In the genomic region with DNA sequence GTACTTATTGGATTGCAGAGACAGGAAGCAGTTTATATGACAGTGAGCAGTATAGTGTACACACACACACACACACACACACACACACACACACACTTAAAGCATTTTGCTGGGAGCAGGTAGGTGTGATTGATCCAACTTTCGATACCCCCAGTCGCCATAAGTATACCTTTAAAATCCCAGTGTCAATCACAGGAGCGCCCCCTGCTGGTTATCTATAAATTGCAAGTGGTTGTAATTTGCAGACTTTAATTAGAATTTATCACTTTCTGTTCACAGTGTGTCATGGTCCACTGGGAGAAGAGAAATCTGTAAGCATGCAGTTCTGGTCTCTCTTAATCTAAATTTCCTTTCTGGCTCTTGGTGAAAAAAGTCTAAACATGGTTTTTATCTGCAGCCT, we compare ENCODE assay signal across 12 mouse cellular contexts.
A peak's percentile ranks its signal among the peaks of the same experiment; 100 is the strongest.
DNase-seq lines count a peak whose midpoint lies in the region; ATAC-seq and TF ChIP-seq lines count a peak whose summit lies in the region.
"Had no signal": no experiment of that assay in that cellular context is flagged by ENCODE, and none has a peak within 500 bp of the region (broad histone marks: within the 10 kb centered on the region; RNA-seq: fewer than 3 reads in every experiment).

No protein-coding gene starts in this region.

- no peak overlapping the region for H3K9ac ChIP-seq in hindbrain, embryonic 12.5 days
- H3K9ac ChIP-seq in lung, postnatal 0 days (replicated peaks; ENCODE audit: low read depth) = no peak overlapping the region
- H3K9ac ChIP-seq: hindbrain, embryonic 15.5 days; limb, embryonic 12.5 days had no signal

- ATAC-seq in hindbrain, embryonic 12.5 days (ENCODE audit: low FRiP score) = no peak
- no peak for ATAC-seq in lung, postnatal 0 days
- ATAC-seq in megakaryocyte progenitor cell, adult 5-6 weeks (replicated peaks; ENCODE audit: poor library complexity) = peak; percentile 52; the same call in 1 of the 2 replicates

- no peak overlapping the region for H3K4me2 ChIP-seq in hindbrain, embryonic 12.5 days (replicated peaks)
- no peak overlapping the region for H3K4me2 ChIP-seq in lung, postnatal 0 days (replicated peaks; ENCODE audit: low read depth, low read length)
- H3K4me2 ChIP-seq: hindbrain, embryonic 15.5 days; limb, embryonic 12.5 days had no signal

- H3K36me3 ChIP-seq in hindbrain, embryonic 10.5 days = no peaks in the 10 kb centered on the region
- H3K36me3 ChIP-seq in hindbrain, embryonic 12.5 days = no peaks in the 10 kb centered on the region
- no peaks in the 10 kb centered on the region for H3K36me3 ChIP-seq in lung, postnatal 0 days (ENCODE audit: insufficient read depth, low read length)
- H3K36me3 ChIP-seq: hindbrain, embryonic 15.5 days; limb, embryonic 12.5 days had no signal

- peak; percentile 10 for DNase-seq in hindbrain, embryonic 10.5 days (ENCODE audit: low spot score)
- no peak for DNase-seq in lung, postnatal 0 days (ENCODE audit: low spot score)
- no peak for DNase-seq in lung, postnatal 4 days
- peak; percentile 49 for DNase-seq in embryo, embryonic 11 days
- DNase-seq in gastrocnemius, postnatal 25 days = no peak
- no peak for DNase-seq in right cerebral cortex, postnatal 4 days
- DNase-seq: cerebellum, postnatal 36 days; thymus, adult 2 months had no signal

- no peaks in the 10 kb centered on the region for H3K9me3 ChIP-seq in hindbrain, embryonic 10.5 days
- no peaks in the 10 kb centered on the region for H3K9me3 ChIP-seq in hindbrain, embryonic 12.5 days (replicated peaks)
- no peaks in the 10 kb centered on the region for H3K9me3 ChIP-seq in lung, postnatal 0 days (ENCODE audit: low read length)
- H3K9me3 ChIP-seq: hindbrain, embryonic 15.5 days; limb, embryonic 12.5 days had no signal

- TF ChIP-seq CTCF in lung, postnatal 0 days (IDR thresholded peaks at IDR 0.05) = peak; percentile 61

- TF ChIP-seq EP300 in lung, postnatal 0 days (IDR thresholded peaks at IDR 0.05) = no peak

- H3K27ac ChIP-seq in hindbrain, embryonic 10.5 days = no peak overlapping the region
- H3K27ac ChIP-seq in hindbrain, embryonic 12.5 days = no peak overlapping the region
- H3K27ac ChIP-seq in lung, postnatal 0 days (ENCODE audit: low read length) = no peak overlapping the region
- H3K27ac ChIP-seq: hindbrain, embryonic 15.5 days; limb, embryonic 12.5 days had no signal

- H3K4me3 ChIP-seq in hindbrain, embryonic 10.5 days = no peak overlapping the region
- H3K4me3 ChIP-seq in hindbrain, embryonic 12.5 days = no peak overlapping the region
- H3K4me3 ChIP-seq in lung, postnatal 0 days (ENCODE audit: low read depth, low read length) = no peak overlapping the region
- H3K4me3 ChIP-seq: hindbrain, embryonic 15.5 days; limb, embryonic 12.5 days had no signal

- WGBS in hindbrain, embryonic 10.5 days = 20% methylated on average over 3 of the region's 3 CpGs
- WGBS in hindbrain, embryonic 12.5 days = 14% methylated on average over 3 of the region's 3 CpGs
- WGBS in lung, postnatal 0 days = 22% methylated on average over 3 of the region's 3 CpGs

- no peaks in the 10 kb centered on the region for H3K4me1 ChIP-seq in hindbrain, embryonic 10.5 days (replicated peaks)
- H3K4me1 ChIP-seq in hindbrain, embryonic 12.5 days = no peaks in the 10 kb centered on the region
- no peaks in the 10 kb centered on the region for H3K4me1 ChIP-seq in lung, postnatal 0 days (ENCODE audit: insufficient read depth, low read depth, low read length)
- H3K4me1 ChIP-seq: limb, embryonic 12.5 days had no signal

- no peaks in the 10 kb centered on the region for H3K27me3 ChIP-seq in hindbrain, embryonic 10.5 days (ENCODE audit: insufficient read depth, poor library complexity, severe bottlenecking)
- no peaks in the 10 kb centered on the region for H3K27me3 ChIP-seq in hindbrain, embryonic 12.5 days
- H3K27me3 ChIP-seq in lung, postnatal 0 days (replicated peaks; ENCODE audit: insufficient read depth, low read length) = no peaks in the 10 kb centered on the region
- H3K27me3 ChIP-seq: hindbrain, embryonic 15.5 days; limb, embryonic 12.5 days had no signal

Comparison
In these comparisons a context has a peak if more than half of its experiments do, and no peak if none do; other contexts are left out.
1. DNase-seq: peak in hindbrain, embryonic 10.5 days (single experiment) and embryo, embryonic 11 days (single experiment); none in lung, postnatal 0 days (single experiment), lung, postnatal 4 days (0 of 2), gastrocnemius, postnatal 25 days (single experiment) and right cerebral cortex, postnatal 4 days (single experiment).